Mouse (Mus musculus): ENCODE results near the gene Casp7. TPM values are rescaled to one million over a fixed set of nuclear protein-coding genes. Genes with fewer than 3 reads are reported as not detected.

Casp7 gene
- polyA plus RNA-seq, 1 experiment, result 8.7 TPM

DNA sequence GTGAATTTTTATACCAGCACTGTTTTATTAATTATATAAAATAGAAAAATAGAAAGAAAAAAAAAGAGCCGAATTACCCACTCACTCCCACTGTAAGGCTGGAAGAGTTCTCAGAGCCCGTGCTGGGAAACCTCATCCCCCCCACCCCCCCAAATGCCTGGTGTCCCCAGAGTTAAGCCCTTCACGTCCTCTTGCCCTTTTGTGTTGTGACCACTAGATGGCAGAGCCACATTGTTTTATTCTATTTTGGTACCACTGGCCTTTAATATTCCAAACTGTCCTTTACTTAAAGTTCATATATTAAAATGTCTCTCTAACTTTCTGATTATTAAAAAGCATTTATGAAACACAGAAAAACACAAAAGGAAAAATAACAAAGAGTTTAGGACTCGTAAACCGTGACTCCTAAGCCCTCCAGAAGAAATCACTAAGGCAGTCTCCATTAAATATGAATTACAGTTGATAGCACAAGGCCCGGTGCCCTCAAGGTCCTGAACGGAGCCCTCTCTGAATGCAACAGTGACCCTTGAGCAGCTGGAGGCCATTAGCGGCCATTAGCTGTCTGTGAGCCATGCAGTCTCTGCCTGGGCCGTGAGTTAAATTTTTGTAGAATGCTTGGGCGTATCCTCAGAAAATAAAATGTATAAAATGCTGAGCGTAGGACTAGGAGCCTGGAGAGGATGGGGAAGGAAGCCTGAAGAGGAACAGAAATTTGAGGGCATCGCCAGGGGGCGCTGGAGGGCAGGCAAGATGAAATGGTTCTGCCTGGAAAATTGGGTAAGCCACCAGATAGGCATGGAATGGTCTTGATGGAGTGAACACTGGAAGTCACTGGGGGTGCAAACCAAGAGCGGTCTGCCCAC lies 25.8 kb downstream of the Casp7 start:
- Histone ChIP-seq H3K27ac (ENCODE audit: insufficient read depth, low read length) (no peak overlapping the region), H3K4me1 (ENCODE audit: control insufficient read depth, insufficient read depth, insufficient read length) (no peaks in the 10 kb centered on the region), H3K36me3 (ENCODE audit: control insufficient read depth, insufficient read depth, low read length) (no peaks in the 10 kb centered on the region; the same call in 1 of the 2 replicates), H3K27me3 (ENCODE audit: control insufficient read depth, insufficient read depth, low read length) (no peaks in the 10 kb centered on the region), H3K4me3 (ENCODE audit: extremely low read depth, insufficient read depth, insufficient read length) (no peak overlapping the region)
- TF ChIP-seq POLR2A (IDR thresholded peaks at IDR 0.05; ENCODE audit: low read depth, low read length), result no peak
- peak; percentile 71; the same call in 1 of the 2 replicates for TF ChIP-seq CTCF (IDR thresholded peaks at IDR 0.05; ENCODE audit: extremely low read depth, insufficient read depth, insufficient read length, insufficient replicate concordance)
- peak in 1 of 2 experiments; percentile 61 for DNase-seq (ENCODE audit: low read depth in 1 of 2, low spot score in 2 of 2)
- 70% methylated on average over 14 of the region's 14 CpGs for WGBS

DNA sequence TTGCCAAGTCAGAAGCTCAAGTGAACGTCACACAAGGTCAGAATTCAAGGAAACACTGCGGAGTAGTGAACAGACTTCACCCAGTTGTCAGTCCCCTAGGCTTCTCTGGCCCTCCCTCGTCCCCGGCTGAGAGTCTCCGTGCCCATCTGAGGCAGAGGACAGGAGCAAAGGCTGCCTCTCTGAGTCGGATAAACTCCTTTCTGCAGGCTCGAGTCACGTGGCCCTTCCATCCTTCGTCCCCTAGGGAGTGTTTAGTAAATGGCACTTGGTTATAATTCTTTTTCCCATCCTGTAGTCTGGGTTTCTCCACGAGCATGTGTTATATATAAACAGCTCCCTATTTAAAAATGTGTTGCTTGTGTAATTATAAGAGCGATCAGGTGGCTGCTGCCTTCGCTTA lies 26.4 kb downstream of the Casp7 start:
- Histone ChIP-seq H3K36me3 (ENCODE audit: control insufficient read depth, insufficient read depth, low read length) (no peaks in the 10 kb centered on the region; the same call in 1 of the 2 replicates), H3K4me3 (ENCODE audit: extremely low read depth, insufficient read depth, insufficient read length) (no peak overlapping the region), H3K27ac (ENCODE audit: insufficient read depth, low read length) (no peak overlapping the region), H3K27me3 (ENCODE audit: control insufficient read depth, insufficient read depth, low read length) (no peaks in the 10 kb centered on the region), H3K4me1 (ENCODE audit: control insufficient read depth, insufficient read depth, insufficient read length) (no peaks in the 10 kb centered on the region)
- no peak for DNase-seq (ENCODE audit: low read depth in 1 of 2, low spot score in 2 of 2)
- 94% methylated on average over 12 of the region's 12 CpGs for WGBS
- TF ChIP-seq POLR2A (IDR thresholded peaks at IDR 0.05; ENCODE audit: low read depth, low read length) (no peak), CTCF (IDR thresholded peaks at IDR 0.05; ENCODE audit: extremely low read depth, insufficient read depth, insufficient read length, insufficient replicate concordance) (no peak)

DNA sequence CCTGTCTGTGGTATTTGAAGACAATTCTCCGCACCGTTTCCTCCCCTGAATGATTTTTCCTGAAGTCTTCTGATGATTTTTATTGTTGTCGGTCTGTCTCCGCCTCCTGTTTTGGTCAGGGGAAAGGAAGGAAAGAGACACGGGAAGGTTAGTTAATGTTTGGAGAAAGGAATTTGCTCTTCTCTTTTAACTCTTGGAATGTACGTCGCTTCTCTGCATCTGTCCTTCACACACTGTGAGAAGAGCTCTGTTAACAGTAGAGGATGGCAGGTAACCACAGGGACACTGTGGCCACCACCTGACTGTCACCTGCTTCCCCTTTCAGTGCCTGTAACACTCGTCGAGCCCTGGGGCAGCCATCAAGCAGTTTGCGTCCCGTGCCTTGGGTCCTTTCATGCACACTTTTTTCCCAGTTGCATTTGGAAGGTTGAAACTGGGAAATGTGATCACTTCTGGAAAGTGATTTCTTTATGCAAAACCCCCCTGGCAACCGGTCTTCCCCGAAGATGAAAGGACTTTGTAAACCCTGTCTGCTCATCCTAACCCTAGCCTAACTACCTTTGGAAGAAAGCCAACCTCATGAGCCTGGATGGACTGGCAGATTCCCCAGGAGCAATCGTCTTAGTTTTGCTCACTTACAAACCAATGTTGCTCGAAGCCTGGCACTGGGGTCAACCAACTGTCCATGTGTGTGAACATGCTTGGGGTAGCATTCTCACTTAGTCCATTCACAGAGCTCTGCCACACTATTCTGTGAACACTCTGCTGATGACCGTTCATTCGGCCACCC lies 27.9 kb downstream of the Casp7 start:
- Histone ChIP-seq H3K36me3 (ENCODE audit: control insufficient read depth, insufficient read depth, low read length) (no peaks in the 10 kb centered on the region; the same call in 1 of the 2 replicates), H3K27me3 (ENCODE audit: control insufficient read depth, insufficient read depth, low read length) (no peaks in the 10 kb centered on the region), H3K4me1 (ENCODE audit: control insufficient read depth, insufficient read depth, insufficient read length) (no peaks in the 10 kb centered on the region), H3K4me3 (ENCODE audit: extremely low read depth, insufficient read depth, insufficient read length) (no peak overlapping the region), H3K27ac (ENCODE audit: insufficient read depth, low read length) (no peak overlapping the region)
- DNase-seq (ENCODE audit: low read depth in 1 of 2, low spot score in 2 of 2), result no peak
- 90% methylated on average over 17 of the region's 17 CpGs for WGBS
- TF ChIP-seq CTCF (IDR thresholded peaks at IDR 0.05; ENCODE audit: extremely low read depth, insufficient read depth, insufficient read length, insufficient replicate concordance) (no peak), POLR2A (IDR thresholded peaks at IDR 0.05; ENCODE audit: low read depth, low read length) (no peak)

DNA sequence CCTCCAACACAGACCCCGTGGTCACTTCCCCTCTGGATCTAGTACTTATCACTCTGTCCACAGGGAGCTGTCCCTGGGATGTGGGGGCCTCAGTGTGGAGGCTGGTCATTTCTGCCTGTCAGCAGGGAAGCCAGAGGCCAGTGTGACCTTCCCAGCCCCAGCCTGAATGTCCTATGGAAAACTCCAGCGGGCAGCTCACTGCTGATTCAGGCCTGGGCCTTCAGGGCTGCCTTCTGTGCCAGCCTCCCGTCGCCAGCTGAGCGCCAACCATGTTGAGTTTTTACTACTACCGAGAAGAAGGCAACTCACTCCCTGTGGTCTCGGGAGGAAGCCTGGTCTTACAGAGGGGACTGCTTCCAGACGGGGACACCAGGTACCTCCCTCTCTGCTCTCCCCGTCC lies 28.6 kb downstream of the Casp7 start:
- no peaks in the 10 kb centered on the region; the same call in 1 of the 2 replicates for H3K36me3 ChIP-seq (ENCODE audit: control insufficient read depth, insufficient read depth, low read length)
- WGBS, result 87% methylated on average over 9 of the region's 9 CpGs
- no peak overlapping the region for H3K4me3 ChIP-seq (ENCODE audit: extremely low read depth, insufficient read depth, insufficient read length)
- H3K27me3 ChIP-seq (ENCODE audit: control insufficient read depth, insufficient read depth, low read length), result no peaks in the 10 kb centered on the region
- no peak overlapping the region for H3K27ac ChIP-seq (ENCODE audit: insufficient read depth, low read length)
- DNase-seq (ENCODE audit: low read depth in 1 of 2, low spot score in 2 of 2), result no peak
- TF ChIP-seq POLR2A (IDR thresholded peaks at IDR 0.05; ENCODE audit: low read depth, low read length) (no peak), CTCF (IDR thresholded peaks at IDR 0.05; ENCODE audit: extremely low read depth, insufficient read depth, insufficient read length, insufficient replicate concordance) (no peak)
- no peaks in the 10 kb centered on the region for H3K4me1 ChIP-seq (ENCODE audit: control insufficient read depth, insufficient read depth, insufficient read length)

DNA sequence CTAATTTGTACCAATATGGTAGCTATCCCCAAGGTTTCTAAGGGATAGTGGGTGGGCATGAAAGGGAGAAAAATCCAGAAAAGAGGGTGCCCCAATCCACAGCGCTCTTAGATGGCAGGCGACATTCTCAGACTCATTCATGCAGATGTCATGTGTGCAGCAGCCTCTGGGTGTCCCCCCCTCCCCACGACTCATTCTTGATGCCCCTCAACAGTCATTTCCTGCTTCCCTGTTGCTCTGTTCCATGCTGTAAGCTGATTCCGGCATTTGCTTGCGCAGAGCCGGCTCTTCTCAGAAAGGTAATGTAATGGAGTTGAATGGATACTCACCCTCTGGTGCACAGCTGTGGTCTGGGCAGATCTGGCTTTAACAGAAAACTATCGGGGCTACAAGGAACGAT lies 33.4 kb downstream of the Casp7 start:
- no peak overlapping the region for H3K27ac ChIP-seq (ENCODE audit: insufficient read depth, low read length)
- H3K27me3 ChIP-seq (ENCODE audit: control insufficient read depth, insufficient read depth, low read length), result no peaks in the 10 kb centered on the region
- no peak for DNase-seq (ENCODE audit: low read depth in 1 of 2, low spot score in 2 of 2)
- TF ChIP-seq POLR2A (IDR thresholded peaks at IDR 0.05; ENCODE audit: low read depth, low read length) (no peak), CTCF (IDR thresholded peaks at IDR 0.05; ENCODE audit: extremely low read depth, insufficient read depth, insufficient read length, insufficient replicate concordance) (no peak)
- peaks cover 11% of the 10 kb centered on the region for H3K36me3 ChIP-seq (ENCODE audit: control insufficient read depth, insufficient read depth, low read length)
- 90% methylated on average over 8 of the region's 8 CpGs for WGBS
- H3K4me3 ChIP-seq (ENCODE audit: extremely low read depth, insufficient read depth, insufficient read length), result no peak overlapping the region
- no peaks in the 10 kb centered on the region for H3K4me1 ChIP-seq (ENCODE audit: control insufficient read depth, insufficient read depth, insufficient read length)

DNA sequence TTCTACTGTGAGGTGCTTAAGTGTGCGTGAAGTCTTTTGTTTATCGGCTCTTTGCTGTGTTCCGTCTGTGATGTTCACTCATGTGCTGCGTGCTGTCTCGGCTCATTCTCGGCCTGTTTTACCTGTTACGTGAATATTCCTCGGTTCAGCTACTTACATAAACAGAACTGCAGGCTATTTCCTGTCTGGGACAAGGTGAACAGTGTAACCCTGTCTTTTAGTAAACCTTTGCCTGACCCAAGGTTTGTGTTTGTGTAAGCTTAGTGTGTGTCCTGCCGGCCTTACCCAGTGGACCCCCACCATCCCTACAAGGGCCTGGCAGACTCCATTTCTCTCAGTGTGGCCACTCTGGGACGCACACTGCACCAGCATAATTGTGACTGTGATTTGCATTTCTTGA lies 35.8 kb downstream of the Casp7 start:
- Histone ChIP-seq H3K27ac (ENCODE audit: insufficient read depth, low read length) (no peak overlapping the region), H3K4me3 (ENCODE audit: extremely low read depth, insufficient read depth, insufficient read length) (no peak overlapping the region), H3K4me1 (ENCODE audit: control insufficient read depth, insufficient read depth, insufficient read length) (no peaks in the 10 kb centered on the region), H3K36me3 (ENCODE audit: control insufficient read depth, insufficient read depth, low read length) (peaks cover 20% of the 10 kb centered on the region), H3K27me3 (ENCODE audit: control insufficient read depth, insufficient read depth, low read length) (no peaks in the 10 kb centered on the region)
- WGBS, result 96% methylated on average over 10 of the region's 10 CpGs
- DNase-seq (ENCODE audit: low read depth in 1 of 2, low spot score in 2 of 2), result no peak
- TF ChIP-seq POLR2A (IDR thresholded peaks at IDR 0.05; ENCODE audit: low read depth, low read length) (no peak), CTCF (IDR thresholded peaks at IDR 0.05; ENCODE audit: extremely low read depth, insufficient read depth, insufficient read length, insufficient replicate concordance) (no peak)
